Mouse (Mus musculus) limb, embryonic 11.5 days (tissue): ENCODE data around the gene Grk3. TPM values are rescaled to one million over a fixed set of nuclear protein-coding genes. Genes with fewer than 3 reads are reported as not detected.

Source experiments
- ATAC-seq: fragments of 200-750 bp; cut with Nextera tagmentation; 2 replicates; pipeline ENCODE4 v1.8.0; 2017; ENCODE audit warnings: low read depth; ENCODE audit not compliant: insufficient number of reproducible peaks, low FRiP score, low TSS enrichment
- DNase-seq: peaks from one replicate; pipeline ENCODE4 v3.0.0-alpha.2; 2015; ENCODE audit warnings: low spot score
- H3K27ac ChIP-seq: fragments of 300-500 bp; sonication (generic); replicated peaks from 2 replicates; pipeline ENCODE4 v1.5.1; 2014; ENCODE audit warnings: low read depth, mild to moderate bottlenecking, low read length
- H3K27me3 ChIP-seq: fragments of 300-500 bp; sonication (generic); 2 replicates; pipeline ENCODE4 v1.6.1; 2014; ENCODE audit warnings: mild to moderate bottlenecking, low read length, mixed read lengths; ENCODE audit not compliant: control insufficient read depth, insufficient read depth
- H3K36me3 ChIP-seq: fragments of 300-500 bp; sonication (generic); 2 replicates; pipeline ENCODE4 v1.6.1; 2014; ENCODE audit warnings: mild to moderate bottlenecking, low read length, moderate library complexity, mixed read lengths; ENCODE audit not compliant: control insufficient read depth, insufficient read depth
- H3K4me1 ChIP-seq: fragments of 300-500 bp; sonication (generic); 2 replicates; pipeline ENCODE4 v1.6.1; 2014; ENCODE audit warnings: low read length, mixed read lengths; ENCODE audit not compliant: control insufficient read depth, insufficient read depth
- H3K4me2 ChIP-seq: fragments of 300-500 bp; sonication (generic); 2 replicates; pipeline ENCODE4 v1.6.1; 2014; ENCODE audit warnings: low read depth, mild to moderate bottlenecking, moderate library complexity; ENCODE audit not compliant: severe bottlenecking
- H3K4me3 ChIP-seq: fragments of 300-500 bp; sonication (generic); 2 replicates; pipeline ENCODE4 v1.5.1; 2014; ENCODE audit warnings: low read depth, low read length
- H3K9ac ChIP-seq: fragments of 300-500 bp; sonication (generic); 2 replicates; pipeline ENCODE4 v1.6.1; 2014; ENCODE audit warnings: mild to moderate bottlenecking, low read length
- H3K9me3 ChIP-seq: fragments of 300-500 bp; sonication (generic); 2 replicates; pipeline ENCODE4 v1.6.1; 2016; ENCODE audit warnings: low read length; ENCODE audit not compliant: control insufficient read depth
- WGBS: fragments of 180-500 bp; shearing (Covaris S2); extraction: QIAGEN DNeasy Blood & Tissue Kit; methylation state at CpG from one replicate; pipeline ENCODE4 v1.1.7; 2014; 5-methylcytosine and 5-hydroxymethylcytosine counted together
- polyA plus RNA-seq: library from polyadenylated mRNA; unstranded; fragments of >200 nt; fragmentation: Nextera tagmentation; extraction: Ambion mirVana; gene quantifications from 2 replicates; pipeline ENCODE4 v1.2.1, GENCODE M21; 2014

The Grk3 gene
- polyA plus RNA-seq, 1 experiment from 2014 or later = 7.1 TPM

- ATAC-seq (no peak), DNase-seq (no peak)
- H3K27ac ChIP-seq = no peak overlapping the region
- no peaks in the 10 kb centered on the region for H3K27me3 ChIP-seq
- H3K9me3 ChIP-seq = no peaks in the 10 kb centered on the region
- no peak overlapping the region for H3K4me2 ChIP-seq
- WGBS = 59% methylated on average over 7 of the region's 7 CpGs
- no peaks in the 10 kb centered on the region for H3K36me3 ChIP-seq
- H3K9ac ChIP-seq = no peak overlapping the region
- H3K4me1 ChIP-seq = no peaks in the 10 kb centered on the region
- no peak overlapping the region for H3K4me3 ChIP-seq
These were observed 126.9 kb downstream of the Grk3 start for GRCm38 (mm10) chr5:112888651-112889050.

- H3K27ac ChIP-seq = no peak overlapping the region
- ATAC-seq (no peak), DNase-seq (no peak)
- no peaks in the 10 kb centered on the region for H3K27me3 ChIP-seq
- H3K4me1 ChIP-seq = no peaks in the 10 kb centered on the region
- WGBS = 81% methylated on average over 17 of the region's 17 CpGs
- no peaks in the 10 kb centered on the region for H3K36me3 ChIP-seq
- no peak overlapping the region for H3K4me3 ChIP-seq
- H3K4me2 ChIP-seq = no peak overlapping the region
- no peak overlapping the region for H3K9ac ChIP-seq
- H3K9me3 ChIP-seq = no peaks in the 10 kb centered on the region
These were observed 128.7 kb downstream of the Grk3 start for GRCm38 (mm10) chr5:112886687-112887491.

DNA sequence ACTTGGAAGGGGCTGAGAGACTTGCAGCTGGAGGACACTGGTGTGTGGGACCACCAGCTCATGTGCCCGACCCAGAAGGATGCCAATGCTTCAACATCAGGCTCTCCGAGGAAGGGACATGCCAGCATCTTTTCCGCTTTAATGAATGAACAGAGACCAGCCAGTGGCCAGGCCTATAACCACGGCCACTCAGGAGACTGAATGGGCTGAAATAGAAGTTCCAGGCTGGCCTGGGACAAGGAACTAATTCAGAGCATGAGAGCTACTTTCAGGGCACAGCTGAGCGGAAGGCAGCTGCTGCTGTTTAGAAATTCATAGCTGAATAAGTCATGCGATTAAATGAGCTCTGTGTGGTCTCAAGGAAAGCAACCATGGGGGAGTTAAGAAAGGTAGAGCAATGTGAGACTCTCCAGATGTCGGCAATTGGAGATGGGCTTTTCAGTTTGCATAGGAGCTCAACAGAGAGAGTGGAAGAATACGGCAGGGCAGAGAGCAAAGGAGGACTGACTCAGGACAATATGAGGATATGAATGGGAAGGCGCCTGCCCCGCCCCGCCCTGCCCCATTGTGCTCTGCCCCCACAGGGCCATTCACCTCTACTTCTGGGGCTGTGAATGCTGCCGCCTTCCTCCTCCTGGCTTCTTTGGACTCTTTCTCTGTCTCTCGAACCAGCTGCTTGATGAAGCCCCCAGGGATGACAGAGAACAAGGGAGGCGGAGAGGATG is 138.0 kb downstream of the Grk3 start:
- Histone ChIP-seq H3K4me2 (no peak overlapping the region), H3K9ac (no peak overlapping the region), H3K9me3 (no peaks in the 10 kb centered on the region), H3K4me3 (no peak overlapping the region), H3K27me3 (no peaks in the 10 kb centered on the region), H3K4me1 (no peaks in the 10 kb centered on the region), H3K27ac (no peak overlapping the region), H3K36me3 (no peaks in the 10 kb centered on the region)
- 75% methylated on average over 14 of the region's 14 CpGs for WGBS
- ATAC-seq (no peak), DNase-seq (no peak)

GRCm38 (mm10) chr5:112876846-112877390 is 138.7 kb downstream of the Grk3 start:
- WGBS = 36% methylated on average over 4 of the region's 4 CpGs
- H3K36me3 ChIP-seq = no peaks in the 10 kb centered on the region
- H3K4me3 ChIP-seq = no peak overlapping the region
- H3K4me2 ChIP-seq = no peak overlapping the region
- no peak overlapping the region for H3K9ac ChIP-seq
- DNase-seq = peak; percentile 57
- no peaks in the 10 kb centered on the region for H3K27me3 ChIP-seq
- H3K27ac ChIP-seq = no peak overlapping the region
- no peak for ATAC-seq
- no peaks in the 10 kb centered on the region for H3K4me1 ChIP-seq
- no peaks in the 10 kb centered on the region for H3K9me3 ChIP-seq

- Histone ChIP-seq H3K27me3 (no peaks in the 10 kb centered on the region), H3K4me1 (no peaks in the 10 kb centered on the region), H3K27ac (no peak overlapping the region), H3K36me3 (no peaks in the 10 kb centered on the region), H3K4me2 (no peak overlapping the region), H3K9me3 (no peaks in the 10 kb centered on the region), H3K4me3 (no peak overlapping the region), H3K9ac (no peak overlapping the region)
- ATAC-seq (no peak), DNase-seq (no peak)
- 84% methylated on average over 6 of the region's 6 CpGs for whole genome bisulfite sequencing
These were observed 142.6 kb downstream of the Grk3 start for GRCm38 (mm10) chr5:112872999-112873398.

- no peaks in the 10 kb centered on the region for H3K27me3 ChIP-seq
- H3K36me3 ChIP-seq = no peaks in the 10 kb centered on the region
- H3K9me3 ChIP-seq = no peaks in the 10 kb centered on the region
- H3K4me3 ChIP-seq = no peak overlapping the region
- no peak overlapping the region for H3K9ac ChIP-seq
- DNase-seq (peak; percentile 85), ATAC-seq (no peak)
- H3K4me2 ChIP-seq = no peak overlapping the region
- H3K27ac ChIP-seq = no peak overlapping the region
- H3K4me1 ChIP-seq = no peaks in the 10 kb centered on the region
- 26% methylated on average over 9 of the region's 9 CpGs for WGBS
These were observed 144.9 kb downstream of the Grk3 start for GRCm38 (mm10) chr5:112870729-112871128.

DNA sequence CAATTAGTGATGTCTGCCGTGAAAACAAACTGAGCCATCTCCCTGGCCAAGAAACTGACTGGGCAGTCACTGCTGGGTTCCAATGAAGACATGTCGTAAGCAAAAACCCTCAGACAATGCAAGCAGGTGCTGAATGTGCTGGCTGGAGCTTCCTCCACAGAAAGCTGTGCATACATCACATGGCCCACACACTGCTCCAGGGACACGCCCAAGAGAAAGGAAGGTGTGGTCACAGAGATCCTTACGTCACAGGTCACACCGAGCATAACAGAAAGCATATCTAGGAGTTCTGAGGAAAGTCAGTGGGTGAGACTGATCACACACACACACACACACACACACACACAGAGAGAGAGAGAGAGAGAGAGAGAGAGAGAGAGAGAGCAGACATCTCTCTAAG is 147.0 kb downstream of the Grk3 start:
- H3K27ac ChIP-seq = no peak overlapping the region
- 83% methylated on average over 5 of the region's 5 CpGs for WGBS
- DNase-seq (no peak), ATAC-seq (no peak)
- H3K4me1 ChIP-seq = no peaks in the 10 kb centered on the region
- no peaks in the 10 kb centered on the region for H3K27me3 ChIP-seq
- H3K4me3 ChIP-seq = no peak overlapping the region
- H3K4me2 ChIP-seq = no peak overlapping the region
- no peaks in the 10 kb centered on the region for H3K36me3 ChIP-seq
- H3K9ac ChIP-seq = no peak overlapping the region
- H3K9me3 ChIP-seq = no peaks in the 10 kb centered on the region

DNA sequence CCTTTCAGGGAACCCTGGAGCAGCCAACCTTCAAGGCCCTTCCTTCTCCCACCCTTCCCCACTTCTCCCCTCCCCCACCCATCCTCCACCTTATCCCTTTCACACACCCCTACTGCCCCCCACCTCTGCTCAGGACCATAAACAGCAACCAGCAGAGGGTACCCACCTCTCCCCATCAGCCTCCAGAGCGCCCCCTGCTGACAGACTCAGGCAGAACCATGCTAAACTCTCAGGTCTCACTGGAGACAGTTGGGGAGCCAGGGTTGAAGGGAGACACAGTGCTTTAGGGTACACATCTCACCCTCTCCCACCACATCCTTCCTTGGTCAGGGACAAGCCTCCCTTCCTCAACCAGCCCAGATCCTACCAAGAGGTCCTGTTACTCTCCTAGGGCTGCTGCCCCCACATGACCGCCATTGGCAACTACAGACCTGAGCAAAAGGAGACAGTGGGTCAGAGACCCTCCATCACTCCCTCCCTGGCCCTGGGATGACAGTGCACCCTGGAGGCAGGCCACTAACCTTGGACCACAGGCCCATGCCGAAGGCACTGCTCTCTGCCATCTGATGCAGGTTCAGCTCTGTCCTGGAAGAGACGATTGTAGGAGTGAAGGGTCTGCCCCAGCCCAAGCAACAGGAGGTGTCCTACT is 150.7 kb downstream of the Grk3 start:
- H3K27ac ChIP-seq = no peak overlapping the region
- ATAC-seq = peak; percentile 36; the same call in 1 of the 2 replicates
- H3K9ac ChIP-seq = no peak overlapping the region
- no peak overlapping the region for H3K4me3 ChIP-seq
- no peaks in the 10 kb centered on the region for H3K9me3 ChIP-seq
- no peaks in the 10 kb centered on the region for H3K36me3 ChIP-seq
- WGBS = 45% methylated on average over 4 of the region's 4 CpGs
- H3K4me1 ChIP-seq = no peaks in the 10 kb centered on the region
- H3K27me3 ChIP-seq = no peaks in the 10 kb centered on the region
- H3K4me2 ChIP-seq = no peak overlapping the region
- DNase-seq = peak; percentile 77
